Mouse (Mus musculus) small intestine, adult 2 months (tissue): ENCODE measurements at regions not wholly inside any gene's neighbourhood (a gene's known extent, or its start where the extent isn't known, plus 50 kb on each side); places are given as distances from the start of the nearest gene placed in this dataset.

Experiments used
- H3K27ac ChIP-seq: fragments of 200-500 bp; 2 replicates; pipeline ENCODE4 v1.5.1; 2012; ENCODE audit warnings: low read depth, low read length, control low read depth, inconsistent platforms; ENCODE audit not compliant: insufficient read depth
- H3K27me3 ChIP-seq: fragments of 200-500 bp; 2 replicates; pipeline ENCODE4 v1.6.1; 2012; ENCODE audit warnings: mild to moderate bottlenecking, moderate library complexity, low read length, inconsistent platforms; ENCODE audit not compliant: control insufficient read depth, insufficient read depth
- H3K36me3 ChIP-seq: fragments of 200-500 bp; 2 replicates; pipeline ENCODE4 v1.6.1; 2012; ENCODE audit warnings: mild to moderate bottlenecking, low read length, control low read depth, inconsistent platforms; ENCODE audit not compliant: control insufficient read depth, insufficient read depth
- H3K4me1 ChIP-seq: fragments of 200-500 bp; 2 replicates; pipeline ENCODE4 v1.6.1; 2012; ENCODE audit warnings: low read length, inconsistent platforms, mixed read lengths; ENCODE audit not compliant: control insufficient read depth, insufficient read depth, insufficient read length
- H3K4me3 ChIP-seq: fragments of 200-500 bp; 2 replicates; pipeline ENCODE4 v1.5.1; 2012; ENCODE audit warnings: low read depth, mild to moderate bottlenecking, control low read depth, inconsistent platforms, low read length, moderate library complexity
- CTCF ChIP-seq: fragments of 200-500 bp; IDR thresholded peaks from 2 replicates; pipeline ENCODE4 v1.5.1; 2012; ENCODE audit warnings: low read depth, mild to moderate bottlenecking, control low read depth, inconsistent platforms, low read length, moderate library complexity, mixed read lengths; ENCODE audit not compliant: insufficient replicate concordance, insufficient read length; ENCODE audit errors: extremely low read depth
- POLR2A ChIP-seq: fragments of 200-500 bp; IDR thresholded peaks from 2 replicates; pipeline ENCODE4 v1.6.1; 2012; ENCODE audit warnings: low read depth, mild to moderate bottlenecking, control low read depth, inconsistent platforms, low read length, moderate library complexity
- WGBS: fragments of 180-500 bp; shearing (Covaris S2); methylation state at CpG from one replicate; pipeline ENCODE4 v1.1.7; 2018; 5-methylcytosine and 5-hydroxymethylcytosine counted together

GRCm38 (mm10) chr5:119478331-119478730 is 192.1 kb upstream of the Tbx3 start:
- Histone ChIP-seq H3K4me3 (no peak overlapping the region), H3K4me1 (no peaks in the 10 kb centered on the region), H3K27me3 (peaks cover 4% of the 10 kb centered on the region), H3K36me3 (no peaks in the 10 kb centered on the region), H3K27ac (no peak overlapping the region)
- WGBS = 58% methylated on average over 4 of the region's 4 CpGs
- TF ChIP-seq CTCF (no peak), POLR2A (no peak)

DNA sequence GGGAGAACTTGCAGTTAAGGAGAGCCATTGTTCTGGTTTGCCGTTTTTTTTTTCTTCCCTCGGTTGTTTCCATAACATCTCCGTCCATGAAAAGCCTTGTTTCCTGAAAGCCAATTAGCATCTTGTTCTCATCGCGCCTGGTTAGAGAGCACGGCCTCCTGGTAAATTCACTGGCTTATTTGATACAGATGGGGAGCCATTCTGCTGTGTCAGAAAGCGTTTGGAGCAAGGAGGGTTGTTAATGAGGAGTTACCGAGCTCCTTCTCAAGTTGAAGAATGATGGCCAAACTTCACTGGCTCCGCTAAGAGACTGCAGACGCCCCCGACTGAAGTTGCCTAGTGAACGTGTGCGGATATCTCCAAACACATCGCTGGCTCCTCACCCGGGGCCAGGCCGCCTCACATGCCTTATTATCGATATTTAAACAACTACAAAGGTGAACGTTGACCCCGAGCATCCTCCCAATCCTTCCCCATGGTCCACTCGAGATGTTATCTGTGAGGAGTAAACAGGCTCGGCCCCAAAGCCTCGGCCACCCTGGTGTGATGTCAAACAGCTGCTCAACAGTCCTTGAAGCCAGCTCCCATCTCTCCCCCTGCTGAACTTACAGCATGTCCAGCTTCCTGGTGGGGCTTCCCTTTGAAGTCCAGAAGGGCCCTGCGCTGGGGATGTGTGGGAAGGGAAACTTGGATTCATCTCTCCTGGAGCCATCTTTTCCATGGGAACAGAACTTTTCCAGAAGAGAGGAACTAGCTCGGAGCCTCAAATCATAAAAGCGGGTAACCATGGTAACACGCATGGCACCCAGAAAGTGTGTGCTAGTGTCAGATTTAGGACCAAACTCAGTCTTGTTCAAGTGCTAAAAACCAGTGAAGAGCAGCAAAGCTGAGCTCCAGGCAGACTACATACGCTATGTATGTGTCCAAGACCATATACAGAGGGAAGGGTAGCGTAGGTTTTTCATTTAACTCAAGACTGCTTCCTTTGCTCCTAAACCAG is 190.0 kb upstream of the Tbx3 start:
- TF ChIP-seq POLR2A (no peak), CTCF (no peak)
- H3K4me3 ChIP-seq = no peak overlapping the region
- no peaks in the 10 kb centered on the region for H3K36me3 ChIP-seq
- H3K27ac ChIP-seq = no peak overlapping the region
- WGBS = 39% methylated on average over 28 of the region's 28 CpGs
- H3K4me1 ChIP-seq = no peaks in the 10 kb centered on the region
- peaks cover 4% of the 10 kb centered on the region for H3K27me3 ChIP-seq

GRCm38 (mm10) chr5:119483706-119484105 is 186.8 kb upstream of the Tbx3 start:
- Histone ChIP-seq H3K4me1 (no peaks in the 10 kb centered on the region), H3K27ac (no peak overlapping the region), H3K36me3 (no peaks in the 10 kb centered on the region), H3K27me3 (no peaks in the 10 kb centered on the region), H3K4me3 (no peak overlapping the region)
- TF ChIP-seq POLR2A (no peak), CTCF (no peak)
- WGBS = 49% methylated on average over 8 of the region's 8 CpGs

- TF ChIP-seq CTCF (no peak), POLR2A (no peak)
- Histone ChIP-seq H3K4me1 (no peaks in the 10 kb centered on the region), H3K4me3 (no peak overlapping the region), H3K36me3 (no peaks in the 10 kb centered on the region), H3K27me3 (no peaks in the 10 kb centered on the region), H3K27ac (no peak overlapping the region)
Measured at GRCm38 (mm10) chr5:119486196-119486595, 184.3 kb upstream of the Tbx3 start.

- WGBS = 23% methylated on average over 8 of the region's 8 CpGs
- no peak for TF ChIP-seq CTCF
- no peak for TF ChIP-seq POLR2A
- H3K27me3 ChIP-seq = no peaks in the 10 kb centered on the region
Measured at GRCm38 (mm10) chr5:119487184-119487583, 183.3 kb upstream of the Tbx3 start.

GRCm38 (mm10) chr5:119497501-119497900 is 173.0 kb upstream of the Tbx3 start:
- Histone ChIP-seq H3K27ac (no peak overlapping the region), H3K4me1 (no peaks in the 10 kb centered on the region), H3K36me3 (no peaks in the 10 kb centered on the region), H3K4me3 (no peak overlapping the region), H3K27me3 (no peaks in the 10 kb centered on the region)
- WGBS = 84% methylated on average over 1 of the region's 1 CpGs
- no peak for TF ChIP-seq POLR2A
- no peak for TF ChIP-seq CTCF

More at GRCm38 (mm10) chr5:119487184-119487583, 183.3 kb upstream of the Tbx3 start:
- Histone ChIP-seq H3K36me3 (no peaks in the 10 kb centered on the region), H3K27ac (no peak overlapping the region), H3K4me1 (no peaks in the 10 kb centered on the region), H3K4me3 (no peak overlapping the region)

DNA sequence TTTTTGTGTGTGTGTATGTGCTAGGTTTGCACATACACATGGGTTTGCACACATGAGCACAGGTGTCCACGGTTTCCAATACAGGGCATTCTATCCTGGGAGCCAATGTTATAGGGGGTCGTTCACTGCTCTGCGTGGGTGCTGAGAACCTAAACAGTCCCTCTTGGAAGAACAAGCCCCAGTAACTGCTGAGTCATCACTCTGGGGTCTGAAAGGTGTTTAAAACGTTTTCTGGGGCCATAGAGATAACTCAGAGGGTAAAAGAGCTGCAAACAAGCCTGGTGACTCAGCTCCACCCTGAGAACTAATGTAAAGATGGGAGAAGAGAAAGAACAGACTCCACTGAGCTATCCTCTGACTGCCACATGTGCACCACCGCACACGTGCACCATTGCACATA is 172.0 kb upstream of the Tbx3 start:
- Histone ChIP-seq H3K36me3 (no peaks in the 10 kb centered on the region), H3K27me3 (no peaks in the 10 kb centered on the region), H3K27ac (no peak overlapping the region), H3K4me3 (no peak overlapping the region), H3K4me1 (no peaks in the 10 kb centered on the region)
- 55% methylated on average over 6 of the region's 6 CpGs for whole genome bisulfite sequencing
- TF ChIP-seq POLR2A = no peak
- TF ChIP-seq CTCF = no peak

GRCm38 (mm10) chr5:119507709-119508108 is 162.8 kb upstream of the Tbx3 start:
- Histone ChIP-seq H3K36me3 (no peaks in the 10 kb centered on the region), H3K27me3 (no peaks in the 10 kb centered on the region), H3K27ac (no peak overlapping the region), H3K4me1 (no peaks in the 10 kb centered on the region), H3K4me3 (no peak overlapping the region)
- 49% methylated on average over 14 of the region's 14 CpGs for WGBS
- no peak for TF ChIP-seq CTCF
- TF ChIP-seq POLR2A = no peak
